Mouse (Mus musculus) liver, embryonic 13.5 days (tissue): ENCODE results near the gene Olfr292. TPM values are rescaled to one million over a fixed set of nuclear protein-coding genes. Genes with fewer than 3 reads are reported as not detected.

ENCODE experiments used
- ATAC-seq: fragments of 200-750 bp; cut with Nextera tagmentation; 2 replicates; pipeline ENCODE4 v1.8.0; 2017; ENCODE audit warnings: low read depth, mild to moderate bottlenecking, moderate number of reproducible peaks, moderate library complexity
- DNase-seq: peaks from one replicate; pipeline ENCODE4 v3.0.0; 2022
- H3K27ac ChIP-seq: fragments of 300-500 bp; sonication (generic); 2 replicates; pipeline ENCODE4 v1.5.1; 2015; ENCODE audit warnings: moderate library complexity, mild to moderate bottlenecking, inconsistent platforms
- H3K27me3 ChIP-seq: fragments of 300-500 bp; sonication (generic); 2 replicates; pipeline ENCODE4 v1.6.1; 2015; ENCODE audit warnings: mild to moderate bottlenecking, inconsistent platforms
- H3K36me3 ChIP-seq: fragments of 300-500 bp; sonication (generic); 2 replicates; pipeline ENCODE4 v1.6.1; 2015; ENCODE audit warnings: mild to moderate bottlenecking, inconsistent platforms
- H3K4me1 ChIP-seq: fragments of 300-500 bp; sonication (generic); replicated peaks from 2 replicates; pipeline ENCODE4 v1.6.1; 2015; ENCODE audit warnings: inconsistent platforms
- H3K4me2 ChIP-seq: fragments of 300-500 bp; sonication (generic); 2 replicates; pipeline ENCODE4 v1.6.1; 2015; ENCODE audit warnings: inconsistent platforms, mild to moderate bottlenecking, moderate library complexity
- H3K4me3 ChIP-seq: fragments of 300-500 bp; sonication (generic); replicated peaks from 2 replicates; pipeline ENCODE4 v1.5.1; 2015; ENCODE audit warnings: mild to moderate bottlenecking, inconsistent platforms
- H3K9ac ChIP-seq: fragments of 300-500 bp; sonication (generic); 2 replicates; pipeline ENCODE4 v1.6.1; 2015; ENCODE audit warnings: mild to moderate bottlenecking, inconsistent platforms
- H3K9me3 ChIP-seq: fragments of 300-500 bp; sonication (generic); replicated peaks from 2 replicates; pipeline ENCODE4 v1.6.1; 2016; ENCODE audit warnings: inconsistent platforms
- WGBS: fragments of 180-500 bp; shearing (Covaris S2); methylation state at CpG from one replicate; pipeline ENCODE4 v1.1.7; 2015; ENCODE audit not compliant: insufficient replicate concordance; 5-methylcytosine and 5-hydroxymethylcytosine counted together
- polyA plus RNA-seq: library from polyadenylated mRNA; unstranded; fragments of >200 nt; fragmentation: Nextera tagmentation; extraction: Ambion mirVana; gene quantifications from 2 replicates; pipeline ENCODE4 v1.2.1, GENCODE M21; 2015

Olfr292 gene
- polyA plus RNA-seq = not detected in 2 replicates

DNA sequence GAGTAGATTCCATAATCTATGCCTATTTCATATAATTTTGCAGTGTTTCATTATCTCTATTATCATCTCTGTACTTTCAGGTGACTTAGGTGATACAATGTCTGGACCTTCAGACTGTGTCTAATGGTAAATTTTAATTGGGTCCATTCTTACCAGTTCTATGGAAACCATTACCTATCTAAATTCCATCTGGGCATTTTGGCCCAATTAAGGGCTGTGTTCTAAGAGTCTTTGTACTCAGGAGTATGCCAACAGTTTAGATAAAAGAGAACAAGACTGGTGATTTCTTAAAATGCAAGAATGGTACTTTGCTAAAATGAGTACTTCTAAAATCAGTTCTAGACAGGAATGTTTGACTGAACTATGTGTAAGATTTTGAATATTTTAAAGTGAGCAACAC lies at the start of gene Olfr292:
TSS of gene Olfr292 (plus strand) at position 301 of the 400 bp plus-strand sequence.
- no peak within 1 kb of the TSS for H3K4me3 ChIP-seq
- no peak for ATAC-seq
- DNase-seq = no peak
- no peak within 1 kb of the TSS for H3K27ac ChIP-seq
- no peak within 1 kb of the TSS for H3K4me2 ChIP-seq
- H3K27me3 ChIP-seq = no peaks in the 10 kb centered on the region
- H3K9ac ChIP-seq = no peak within 1 kb of the TSS
- no peaks in the 10 kb centered on the region for H3K36me3 ChIP-seq
- no peaks in the 10 kb centered on the region for H3K9me3 ChIP-seq
- no peaks in the 10 kb centered on the region for H3K4me1 ChIP-seq

DNA sequence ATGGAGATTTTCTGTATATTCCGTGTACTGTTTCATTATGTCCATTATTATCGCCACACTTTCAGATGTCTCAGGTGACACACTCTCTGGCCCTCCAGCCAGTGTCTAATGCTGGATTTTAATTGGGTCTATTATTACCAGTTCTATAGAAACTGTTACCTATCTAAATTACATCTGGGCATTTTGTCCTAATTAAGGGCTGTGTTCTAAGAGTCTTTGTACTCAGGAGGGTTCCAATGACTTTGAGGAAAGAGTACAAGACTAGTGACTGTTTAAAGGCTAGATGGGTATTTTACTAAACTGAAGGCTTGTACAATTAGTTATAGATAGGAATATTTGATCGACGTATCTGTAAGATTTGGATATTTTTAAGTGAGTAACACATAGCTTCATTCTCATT lies 39.4 kb upstream of the Olfr292 start, which contains the start of gene Olfr293:
TSS of gene Olfr293 (plus strand) at position 301 of the 400 bp plus-strand sequence.
- Histone ChIP-seq H3K9me3 (no peaks in the 10 kb centered on the region), H3K4me2 (no peak within 1 kb of the TSS), H3K4me1 (no peaks in the 10 kb centered on the region), H3K4me3 (no peak within 1 kb of the TSS), H3K27ac (no peak within 1 kb of the TSS), H3K9ac (no peak within 1 kb of the TSS), H3K27me3 (no peaks in the 10 kb centered on the region), H3K36me3 (no peaks in the 10 kb centered on the region)
- ATAC-seq = no peak
- no peak for DNase-seq
- WGBS = 80% methylated on average over 4 of the region's 4 CpGs

DNA sequence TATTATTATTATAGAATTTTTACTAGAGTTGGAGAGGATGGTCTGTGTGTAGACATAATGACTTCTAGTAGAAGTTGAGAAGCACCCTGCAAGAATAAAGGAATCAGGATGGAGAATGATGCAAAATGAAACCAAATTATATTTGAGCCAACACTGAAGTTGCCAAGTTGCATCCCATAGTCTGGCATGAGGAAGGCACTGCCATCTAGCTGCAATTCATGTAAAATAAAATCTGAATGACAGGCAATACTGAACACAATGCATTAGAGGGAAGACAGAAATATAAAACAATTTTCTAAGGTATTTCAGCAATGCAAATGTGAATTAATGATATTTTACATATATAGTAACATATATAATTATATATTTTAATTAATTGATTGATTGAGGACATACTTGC lies 36.9 kb downstream of the Olfr292 start:
- H3K9ac ChIP-seq = no peak overlapping the region
- no peaks in the 10 kb centered on the region for H3K4me1 ChIP-seq
- H3K4me3 ChIP-seq = no peak overlapping the region
- no peak overlapping the region for H3K27ac ChIP-seq
- H3K36me3 ChIP-seq = no peaks in the 10 kb centered on the region
- no peak for ATAC-seq
- no peaks in the 10 kb centered on the region for H3K27me3 ChIP-seq
- no peaks in the 10 kb centered on the region for H3K9me3 ChIP-seq
- no peak for DNase-seq
- H3K4me2 ChIP-seq = no peak overlapping the region

Other genes with a start within 250 kb of the Olfr292 start
- gene Olfr299, start 228.4 kb upstream of the Olfr292 start, polyA plus RNA-seq = not detected in 2 replicates
- gene Olfr298, start 195.8 kb upstream of the Olfr292 start, polyA plus RNA-seq = not detected in 2 replicates
- not detected in 2 replicates for gene Olfr297, start 168.4 kb upstream of the Olfr292 start, polyA plus RNA-seq
- gene Olfr295, start 104.5 kb upstream of the Olfr292 start, polyA plus RNA-seq = not detected in 2 replicates
- gene Olfr294, start 71.7 kb upstream of the Olfr292 start, polyA plus RNA-seq = not detected in 2 replicates
- not detected in 2 replicates for gene Olfr293, start 39.3 kb upstream of the Olfr292 start, polyA plus RNA-seq
- not detected in 2 replicates for gene Folh1, start 87.6 kb downstream of the Olfr292 start, polyA plus RNA-seq
- not detected in 2 replicates for gene Vmn2r77, start 106.7 kb downstream of the Olfr292 start, polyA plus RNA-seq
- not detected in 2 replicates for gene Vmn2r78, start 226.8 kb downstream of the Olfr292 start, polyA plus RNA-seq